Mouse (Mus musculus): ENCODE results near the gene Ppp1r13b.

- TF ChIP-seq ZNF384 (IDR thresholded peaks at IDR 0.05; ENCODE audit: low read depth, low read length) (no peak), CTCF (IDR thresholded peaks at IDR 0.05 in 2 of 3, conservative IDR thresholded peaks at IDR 0.05 in 1 of 3; ENCODE audit: control insufficient read depth in 1 of 3, insufficient read depth in 1 of 3, low read depth in 2 of 3, low read length in 3 of 3, poor library complexity in 1 of 3, severe bottlenecking in 1 of 3) (no peak), CHD1 (IDR thresholded peaks at IDR 0.05; ENCODE audit: low read depth, low read length) (no peak), SIN3A (IDR thresholded peaks at IDR 0.05; ENCODE audit: low read length) (no peak), MXI1 (IDR thresholded peaks at IDR 0.05; ENCODE audit: low read depth, low read length) (no peak), MAX (IDR thresholded peaks at IDR 0.05; ENCODE audit: low read length) (no peak), HCFC1 (IDR thresholded peaks at IDR 0.05; ENCODE audit: low read depth, low read length) (no peak), MYC (IDR thresholded peaks at IDR 0.05; ENCODE audit: low read depth, low read length) (no peak)
Measured at GRCm38 (mm10) chr12:111821931-111822330, 86.0 kb downstream of the Ppp1r13b start.

Measured in MEL (cell line).